Mouse (Mus musculus) B cell, adult 67 days (primary cell): ENCODE data around the gene Tmem121. TPM values are rescaled to one million over a fixed set of nuclear protein-coding genes. Genes with fewer than 3 reads are reported as not detected.

Source experiments
- total RNA-seq, 2 experiments: library from RNA; stranded (reverse); gene quantifications; 4 replicates each; pipeline ENCODE4 v1.2.4; 2023

The Tmem121 gene
- total RNA-seq, result 1 to 10 TPM; 4.4 to 5.3 TPM

GRCm38 (mm10) chr12:113185442-113186291 lies at the start of gene Tmem121:
Tmem121 (plus strand) TSS chr12:113185930.

GRCm38 (mm10) chr12:113139908-113140615 lies 45.7 kb upstream of the Tmem121 start, which contains the start of gene Crip2:
Crip2 (plus strand) TSS chr12:113140236.

GRCm38 (mm10) chr12:113146112-113147057 lies 39.3 kb upstream of the Tmem121 start, which contains the start of gene Crip1:
Crip1 (plus strand) TSS chr12:113146316.

GRCm38 (mm10) chr12:113155887-113156539 lies 29.7 kb upstream of the Tmem121 start, which contains the start of gene Tedc1:
Tedc1 (plus strand) TSS chr12:113156421.

Other genes starting within 250 kb of the Tmem121 start
- 10 to 100 TPM; 13.0 to 14.9 TPM for gene Nudt14, start 243.8 kb upstream of the Tmem121 start, total RNA-seq
- gene Btbd6, start 209.4 kb upstream of the Tmem121 start, total RNA-seq, result 10 to 100 TPM; 13.3 to 14.4 TPM
- gene Brf1, start 185.2 kb upstream of the Tmem121 start, total RNA-seq, result 100 to 1,000 TPM; 167 to 174 TPM
- 10 to 100 TPM; 33.5 to 35.0 TPM for gene Pacs2, start 171.4 kb upstream of the Tmem121 start, total RNA-seq
- not detected for gene Tex22, start 111.4 kb upstream of the Tmem121 start, total RNA-seq
- 10 to 100 TPM; 45.3 to 49.7 TPM for gene Mta1, start 87.7 kb upstream of the Tmem121 start, total RNA-seq
- gene Crip2, start 45.7 kb upstream of the Tmem121 start, total RNA-seq, result 10 to 100 TPM; 10.9 to 12.5 TPM
- 100 to 1,000 TPM; 571 to 649 TPM for gene Crip1, start 39.6 kb upstream of the Tmem121 start, total RNA-seq
- 10 to 100 TPM; 18.7 to 22.0 TPM for gene Tedc1, start 29.5 kb upstream of the Tmem121 start, total RNA-seq